Mouse (Mus musculus): ENCODE measurements at regions not wholly inside any gene's neighbourhood (a gene's known extent, or its start where the extent isn't known, plus 50 kb on each side); places are given as distances from the start of the nearest gene placed in this dataset.

DNA sequence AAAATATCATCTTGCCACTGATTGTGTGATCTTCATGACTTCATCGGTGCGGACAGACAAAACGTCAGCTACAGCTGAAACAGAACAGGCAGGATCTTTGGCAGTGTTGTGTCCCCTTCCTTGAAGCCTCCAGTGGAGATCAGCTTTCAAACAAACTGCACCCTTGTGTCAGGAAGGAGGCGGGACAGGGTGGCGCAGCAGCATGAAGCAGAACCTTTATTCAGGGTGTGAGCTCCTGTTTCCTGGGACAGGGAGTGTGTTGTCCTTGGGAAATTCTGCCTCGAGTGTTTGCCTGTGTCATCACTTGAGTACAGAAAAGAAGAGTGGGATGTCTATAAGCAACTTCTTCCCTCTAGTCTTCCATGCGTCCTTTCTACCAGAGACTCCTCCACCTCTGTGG lies 232.7 kb upstream of the A1bg start:
- Histone ChIP-seq H3K27me3 (peaks cover 8% of the 10 kb centered on the region; the same call in 1 of the 2 replicates), H3K9me3 (no peaks in the 10 kb centered on the region), H3K4me3 (replicated peaks) (no peak overlapping the region), H3K4me1 (replicated peaks) (peaks cover 10% of the 10 kb centered on the region), H3K9ac (replicated peaks) (no peak overlapping the region), H3K36me3 (no peaks in the 10 kb centered on the region), H3K4me2 (replicated peaks) (no peak overlapping the region), H3K27ac (no peak overlapping the region)
- WGBS, result 63% methylated on average over 7 of the region's 7 CpGs
- ATAC-seq, result no peak

DNA sequence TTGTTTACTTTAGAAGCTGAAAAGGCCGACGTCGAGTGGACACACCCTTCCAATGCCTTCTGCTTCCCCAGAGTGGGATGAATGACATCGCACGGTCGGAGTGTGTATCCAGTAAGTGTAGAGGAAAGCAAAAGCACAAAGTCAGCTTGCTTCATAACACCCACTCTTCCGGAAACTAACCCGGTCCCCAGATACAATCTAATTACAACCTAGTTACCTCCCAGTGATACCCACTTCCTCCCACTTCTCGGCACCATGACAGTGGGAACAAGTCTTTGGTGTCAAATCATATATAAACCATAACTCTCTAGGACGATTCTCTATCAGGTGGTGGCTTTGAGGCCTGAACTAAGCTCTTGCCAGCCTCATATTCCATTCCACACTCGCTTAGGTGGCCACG lies 231.4 kb upstream of the A1bg start:
- no peak overlapping the region for H3K9ac ChIP-seq (replicated peaks)
- H3K27me3 ChIP-seq, result peaks cover 8% of the 10 kb centered on the region; the same call in 1 of the 2 replicates
- H3K27ac ChIP-seq, result no peak overlapping the region
- no peaks in the 10 kb centered on the region for H3K36me3 ChIP-seq
- 90% methylated on average over 12 of the region's 12 CpGs for WGBS
- no peak overlapping the region for H3K4me2 ChIP-seq (replicated peaks)
- H3K4me1 ChIP-seq (replicated peaks), result peaks cover 10% of the 10 kb centered on the region
- no peaks in the 10 kb centered on the region for H3K9me3 ChIP-seq
- ATAC-seq, result no peak
- no peak overlapping the region for H3K4me3 ChIP-seq (replicated peaks)

DNA sequence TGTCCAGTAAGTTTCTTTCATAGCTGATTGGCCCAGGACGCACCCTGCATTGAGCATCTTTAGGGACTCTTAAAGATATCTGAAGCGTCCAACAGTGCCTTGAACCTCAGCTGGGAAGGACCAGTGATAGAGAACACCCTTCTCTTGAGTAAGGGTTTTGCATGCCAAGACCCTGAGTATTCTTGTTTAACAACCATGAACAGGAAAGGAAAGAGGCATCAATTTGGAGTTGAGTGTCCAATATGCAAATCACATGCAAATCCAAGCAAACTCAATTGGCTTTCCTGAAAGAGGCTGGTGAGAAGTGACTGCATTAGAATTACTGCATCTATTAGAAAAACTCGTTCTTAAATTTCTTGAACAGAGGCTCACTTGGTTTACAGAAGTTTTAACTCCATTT lies 220.0 kb upstream of the A1bg start:
- no peak overlapping the region for H3K27ac ChIP-seq
- 56% methylated on average over 3 of the region's 3 CpGs for WGBS
- H3K27me3 ChIP-seq, result no peaks in the 10 kb centered on the region
- no peaks in the 10 kb centered on the region for H3K9me3 ChIP-seq
- H3K9ac ChIP-seq (replicated peaks), result no peak overlapping the region
- no peaks in the 10 kb centered on the region for H3K36me3 ChIP-seq
- H3K4me2 ChIP-seq (replicated peaks), result no peak overlapping the region
- no peaks in the 10 kb centered on the region for H3K4me1 ChIP-seq (replicated peaks)
- no peak for ATAC-seq
- H3K4me3 ChIP-seq (replicated peaks), result no peak overlapping the region

DNA sequence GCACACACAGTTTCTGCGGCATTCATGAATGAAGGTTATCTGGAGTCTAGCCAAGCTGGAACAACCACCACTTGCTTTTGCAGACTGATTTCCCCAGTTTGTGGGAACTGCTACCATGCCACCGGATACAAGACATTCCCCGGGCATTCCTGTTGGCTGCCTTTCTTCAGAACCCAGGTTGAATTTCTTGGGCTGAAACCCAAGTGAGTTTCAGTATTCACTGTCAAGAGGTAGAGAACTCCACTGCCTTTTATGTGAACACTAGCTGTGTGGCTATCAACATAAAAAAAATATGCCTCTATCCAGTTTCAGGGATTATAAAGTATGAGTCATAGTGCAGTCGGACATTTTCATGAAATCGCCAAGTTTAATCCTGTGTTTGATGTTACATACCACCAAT lies 216.3 kb upstream of the A1bg start:
- Histone ChIP-seq H3K9me3 (no peaks in the 10 kb centered on the region), H3K36me3 (no peaks in the 10 kb centered on the region), H3K4me3 (replicated peaks) (no peak overlapping the region), H3K4me2 (replicated peaks) (no peak overlapping the region), H3K27ac (no peak overlapping the region), H3K9ac (replicated peaks) (no peak overlapping the region), H3K27me3 (no peaks in the 10 kb centered on the region), H3K4me1 (replicated peaks) (no peaks in the 10 kb centered on the region)
- ATAC-seq, result no peak
- 92% methylated on average over 5 of the region's 5 CpGs for WGBS

DNA sequence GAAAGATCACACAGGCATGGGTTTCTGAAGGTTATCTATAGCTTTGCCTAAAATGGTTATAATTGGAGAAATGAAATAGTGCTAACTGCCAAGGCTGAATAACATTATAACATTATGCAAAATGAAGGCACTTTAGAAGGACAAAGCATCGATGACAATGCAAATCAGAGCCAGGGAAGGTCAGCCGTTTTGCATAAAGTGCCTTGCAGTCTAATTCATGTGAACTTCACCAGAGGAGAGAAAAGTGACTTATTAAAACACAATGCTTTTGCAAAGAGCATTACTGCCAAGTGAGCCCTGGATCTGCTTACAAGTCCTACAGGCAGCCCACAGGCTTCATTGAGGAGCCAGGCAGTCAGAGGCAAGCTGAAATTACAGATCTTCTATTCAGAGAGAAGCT lies 214.0 kb upstream of the A1bg start:
- 32% methylated on average over 2 of the region's 2 CpGs for WGBS
- no peak overlapping the region for H3K9ac ChIP-seq (replicated peaks)

DNA sequence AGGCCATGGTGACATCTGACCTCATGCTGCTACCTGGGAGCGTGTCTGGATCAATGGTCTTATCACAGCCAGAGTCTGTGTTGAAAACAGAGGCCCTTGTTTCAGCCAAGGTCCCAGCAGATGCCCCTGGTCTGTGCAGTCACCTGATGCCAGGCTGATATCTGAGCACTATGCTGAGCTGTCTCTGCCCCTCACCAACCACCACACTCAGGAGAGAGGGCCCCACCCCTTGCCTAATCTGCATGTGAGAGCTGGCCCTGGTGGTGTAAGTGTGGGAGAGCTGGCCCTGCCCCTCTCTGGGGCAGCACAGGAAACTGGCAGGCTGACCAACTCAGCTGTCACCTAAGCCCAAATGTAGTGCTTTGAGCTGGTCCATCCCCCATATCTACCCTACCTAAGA lies 210.5 kb upstream of the A1bg start:
- Histone ChIP-seq H3K9ac (replicated peaks) (no peak overlapping the region), H3K27me3 (no peaks in the 10 kb centered on the region), H3K4me3 (replicated peaks) (no peak overlapping the region), H3K4me2 (replicated peaks) (no peak overlapping the region), H3K27ac (no peak overlapping the region), H3K36me3 (no peaks in the 10 kb centered on the region), H3K4me1 (replicated peaks) (no peaks in the 10 kb centered on the region), H3K9me3 (no peaks in the 10 kb centered on the region)
- 68% methylated on average over 1 of the region's 1 CpGs for WGBS
- ATAC-seq, result peak; percentile 66; the same call in 1 of the 2 replicates

More for the DNA sequence above, 214.0 kb upstream of the A1bg start:
- no peak; the same call in 1 of the 2 replicates for ATAC-seq
- H3K27ac ChIP-seq, result no peak overlapping the region
- H3K4me2 ChIP-seq (replicated peaks), result no peak overlapping the region
- H3K4me3 ChIP-seq (replicated peaks), result no peak overlapping the region
- H3K9me3 ChIP-seq, result no peaks in the 10 kb centered on the region
- H3K4me1 ChIP-seq (replicated peaks), result no peaks in the 10 kb centered on the region
- H3K36me3 ChIP-seq, result no peaks in the 10 kb centered on the region
- H3K27me3 ChIP-seq, result no peaks in the 10 kb centered on the region

DNA sequence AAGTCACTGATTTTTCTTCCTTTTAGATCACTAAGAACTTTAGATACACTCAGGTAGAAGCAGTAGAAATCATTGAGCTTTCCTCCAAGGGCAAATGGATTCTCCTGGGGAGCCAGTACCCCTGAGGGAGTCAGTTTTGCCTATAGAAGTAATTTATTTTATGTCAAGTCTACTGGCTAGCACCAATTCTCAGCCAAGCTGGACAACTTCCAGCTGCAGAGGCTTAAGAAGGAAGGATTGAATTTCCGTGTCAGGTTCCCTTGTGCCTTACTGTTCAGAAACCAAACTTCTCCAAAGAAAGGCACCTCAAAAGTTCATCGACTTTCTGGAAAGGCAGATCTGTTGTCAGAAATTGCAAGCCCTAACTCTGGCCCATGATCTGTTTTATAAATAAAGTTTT lies 205.2 kb upstream of the A1bg start:
- H3K4me2 ChIP-seq (replicated peaks), result no peak overlapping the region
- no peaks in the 10 kb centered on the region for H3K9me3 ChIP-seq
- no peaks in the 10 kb centered on the region for H3K36me3 ChIP-seq
- no peak overlapping the region for H3K4me3 ChIP-seq (replicated peaks)
- no peak for ATAC-seq
- no peaks in the 10 kb centered on the region for H3K4me1 ChIP-seq (replicated peaks)
- 88% methylated on average over 2 of the region's 2 CpGs for WGBS
- no peak overlapping the region for H3K27ac ChIP-seq
- no peaks in the 10 kb centered on the region for H3K27me3 ChIP-seq
- H3K9ac ChIP-seq (replicated peaks), result no peak overlapping the region

DNA sequence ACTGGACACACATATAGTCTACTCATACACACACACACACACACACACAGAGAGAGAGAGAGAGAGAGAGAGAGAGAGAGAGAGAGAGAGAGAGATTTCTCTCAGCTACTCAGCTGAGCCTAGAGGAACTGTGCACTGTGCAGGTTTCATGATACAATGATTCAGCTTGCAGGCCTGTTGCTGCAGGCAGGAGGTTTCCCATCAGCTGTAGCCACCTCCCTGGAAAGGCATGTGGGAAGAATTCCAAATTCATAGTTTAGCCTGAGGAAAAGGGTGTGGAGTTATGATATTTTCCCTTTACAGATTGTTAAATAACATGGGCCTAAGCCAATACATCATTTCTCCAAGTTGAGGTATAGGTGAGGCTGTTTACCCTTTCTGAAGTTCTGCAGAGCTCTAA lies 204.3 kb upstream of the A1bg start:
- Histone ChIP-seq H3K4me1 (replicated peaks) (no peaks in the 10 kb centered on the region), H3K9ac (replicated peaks) (no peak overlapping the region), H3K27me3 (no peaks in the 10 kb centered on the region), H3K27ac (no peak overlapping the region), H3K36me3 (no peaks in the 10 kb centered on the region), H3K4me3 (replicated peaks) (no peak overlapping the region), H3K9me3 (no peaks in the 10 kb centered on the region), H3K4me2 (replicated peaks) (no peak overlapping the region)
- ATAC-seq, result no peak

DNA sequence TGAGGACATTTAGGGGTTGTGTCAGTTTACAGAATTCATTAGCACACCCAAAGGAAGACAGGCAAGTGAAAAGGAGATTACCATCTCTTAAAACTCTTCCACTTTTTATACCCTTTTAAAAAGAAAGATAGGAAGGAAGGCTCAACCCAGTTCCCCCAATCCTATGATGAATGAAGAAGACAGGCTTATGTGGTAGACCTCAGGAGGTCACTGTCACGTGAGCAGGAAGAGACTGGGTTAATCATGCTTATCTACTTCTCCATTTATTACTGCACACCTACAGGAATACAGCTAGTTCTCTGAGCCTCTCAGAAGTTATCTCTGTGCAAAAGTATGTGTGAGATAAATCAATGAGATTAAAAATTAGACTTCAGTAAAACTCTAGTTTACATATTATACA lies 194.1 kb upstream of the A1bg start:
- H3K36me3 ChIP-seq, result no peaks in the 10 kb centered on the region
- H3K4me1 ChIP-seq (replicated peaks), result no peaks in the 10 kb centered on the region
- no peak overlapping the region for H3K27ac ChIP-seq
- H3K9me3 ChIP-seq, result no peaks in the 10 kb centered on the region
- H3K4me3 ChIP-seq (replicated peaks), result no peak overlapping the region
- no peaks in the 10 kb centered on the region for H3K27me3 ChIP-seq
- H3K4me2 ChIP-seq (replicated peaks), result no peak overlapping the region
- no peak for ATAC-seq
- H3K9ac ChIP-seq (replicated peaks), result no peak overlapping the region
- WGBS, result 62% methylated on average over 1 of the region's 1 CpGs

DNA sequence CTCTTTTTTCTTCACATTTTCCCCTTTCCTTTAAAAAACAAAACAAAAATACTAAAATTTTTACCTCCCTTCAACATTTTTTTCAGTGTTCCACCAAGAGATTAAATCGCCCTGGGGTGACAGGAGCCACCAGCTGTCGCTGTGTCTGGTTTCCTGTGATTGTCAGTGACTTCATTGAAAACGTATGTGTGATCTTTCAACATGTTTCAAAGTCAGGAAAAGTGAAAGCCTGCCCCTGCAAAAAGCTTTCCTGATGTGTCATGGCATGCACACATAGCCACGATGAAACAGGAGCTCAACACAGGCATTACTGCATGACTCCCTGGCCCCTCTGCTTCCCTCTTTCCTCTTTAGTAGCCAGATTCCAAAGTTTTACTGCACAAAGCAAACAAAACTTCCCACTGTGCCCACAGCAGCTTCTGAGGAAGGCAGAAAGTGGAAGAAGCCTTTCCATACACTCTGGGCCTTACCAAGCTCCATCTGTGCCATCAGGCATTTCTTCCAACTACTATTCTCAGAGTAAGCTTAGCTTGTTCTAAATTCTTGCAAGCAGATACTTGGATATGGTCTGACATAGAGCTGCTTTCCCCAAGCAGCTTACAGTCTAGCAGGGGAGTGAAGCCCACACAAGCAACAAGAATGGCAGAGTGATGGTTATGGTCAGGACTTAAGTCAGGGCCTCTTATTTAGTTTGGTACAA lies 186.8 kb upstream of the A1bg start:
- 40% methylated on average over 4 of the region's 4 CpGs for WGBS
- no peaks in the 10 kb centered on the region for H3K27me3 ChIP-seq
- no peak overlapping the region for H3K4me3 ChIP-seq (replicated peaks)
- H3K4me2 ChIP-seq (replicated peaks), result no peak overlapping the region
- peaks cover 5% of the 10 kb centered on the region for H3K4me1 ChIP-seq (replicated peaks)
- no peak overlapping the region for H3K9ac ChIP-seq (replicated peaks)
- no peaks in the 10 kb centered on the region for H3K9me3 ChIP-seq
- no peak for ATAC-seq
- no peak overlapping the region for H3K27ac ChIP-seq
- H3K36me3 ChIP-seq, result no peaks in the 10 kb centered on the region

DNA sequence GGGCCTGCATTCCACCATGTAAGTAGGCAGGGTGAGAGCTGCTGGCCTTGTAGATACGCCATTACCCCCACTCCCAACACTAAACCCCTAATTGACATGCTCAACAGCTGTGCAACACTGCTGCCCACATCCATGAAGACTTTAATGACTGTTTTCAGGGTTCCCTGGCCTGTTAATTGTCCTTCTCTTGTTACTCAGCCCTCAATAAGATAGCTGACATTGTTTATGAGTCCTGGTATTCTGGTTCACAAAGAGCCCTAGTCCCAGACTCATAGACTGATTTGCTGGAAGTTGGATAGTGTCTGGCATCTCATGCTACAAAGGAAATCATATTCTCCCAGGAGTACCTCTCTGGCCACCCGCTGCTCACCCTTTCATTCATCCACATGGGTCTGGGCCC lies 186.1 kb upstream of the A1bg start:
- Histone ChIP-seq H3K9ac (replicated peaks) (no peak overlapping the region), H3K4me1 (replicated peaks) (peaks cover 5% of the 10 kb centered on the region), H3K9me3 (no peaks in the 10 kb centered on the region), H3K27ac (no peak overlapping the region), H3K27me3 (no peaks in the 10 kb centered on the region), H3K4me2 (replicated peaks) (no peak overlapping the region), H3K4me3 (replicated peaks) (no peak overlapping the region), H3K36me3 (no peaks in the 10 kb centered on the region)
- WGBS, result 49% methylated on average over 2 of the region's 2 CpGs
- ATAC-seq, result 0 out of 2 replicates have a peak, but pooled peaks have one; percentile 43

DNA sequence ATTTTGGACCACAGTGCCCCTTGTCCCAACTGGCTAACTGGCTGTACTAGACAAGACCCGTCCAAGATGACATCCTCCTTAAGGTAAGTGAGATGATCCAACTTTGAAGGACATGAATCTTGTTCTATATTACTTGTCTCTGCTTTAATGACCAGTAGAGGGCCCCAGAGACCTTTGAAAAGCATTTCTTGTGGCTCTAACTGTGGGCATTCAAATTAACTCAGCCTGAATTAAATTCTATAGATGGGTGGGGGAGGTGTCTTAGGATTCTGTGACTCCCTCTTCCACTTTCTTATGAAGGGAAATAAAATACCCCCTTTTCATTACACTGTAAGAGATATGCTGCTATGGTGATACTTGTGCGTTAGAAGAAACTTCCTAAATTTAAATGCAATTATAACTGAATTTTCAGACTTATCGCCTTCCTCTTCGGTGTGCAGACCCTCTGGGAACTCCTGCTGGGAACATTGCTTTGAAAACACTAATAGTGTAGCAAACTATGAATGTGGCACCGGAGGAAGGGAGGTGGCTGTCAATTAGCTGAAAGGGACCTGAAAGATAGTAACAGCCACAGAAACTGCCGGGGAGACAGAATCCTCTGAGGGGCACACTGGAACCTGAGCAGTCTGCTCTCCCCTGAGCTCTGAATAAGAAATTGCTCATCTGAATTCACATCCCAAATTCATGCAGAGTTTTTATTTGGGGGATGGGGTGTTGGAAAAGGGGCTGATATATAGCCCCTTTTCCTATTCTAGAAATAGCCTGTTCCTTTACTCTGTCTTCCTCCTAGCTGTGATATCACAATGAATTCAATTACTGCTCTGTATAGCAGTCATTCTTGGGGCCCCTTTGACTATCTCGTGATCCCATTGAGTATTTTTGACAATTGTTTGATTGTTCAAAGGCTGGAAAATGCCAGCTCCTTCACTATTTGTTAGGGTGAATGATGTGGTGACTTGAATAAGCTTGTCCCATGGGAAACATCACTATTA lies 179.9 kb upstream of the A1bg start:
- Histone ChIP-seq H3K27ac (no peak overlapping the region), H3K9me3 (no peaks in the 10 kb centered on the region), H3K36me3 (no peaks in the 10 kb centered on the region), H3K27me3 (no peaks in the 10 kb centered on the region), H3K9ac (replicated peaks) (no peak overlapping the region), H3K4me3 (replicated peaks) (0 out of 2 replicates have a peak overlapping the region, but pooled peaks have one; percentile 3), H3K4me2 (replicated peaks) (peak overlapping the region; percentile 29), H3K4me1 (replicated peaks) (peaks cover 8% of the 10 kb centered on the region)
- 17% methylated on average over 7 of the region's 7 CpGs for WGBS
- ATAC-seq, result peak; percentile 80

Data from midbrain, embryonic 13.5 days (tissue).